In the genomic region with DNA sequence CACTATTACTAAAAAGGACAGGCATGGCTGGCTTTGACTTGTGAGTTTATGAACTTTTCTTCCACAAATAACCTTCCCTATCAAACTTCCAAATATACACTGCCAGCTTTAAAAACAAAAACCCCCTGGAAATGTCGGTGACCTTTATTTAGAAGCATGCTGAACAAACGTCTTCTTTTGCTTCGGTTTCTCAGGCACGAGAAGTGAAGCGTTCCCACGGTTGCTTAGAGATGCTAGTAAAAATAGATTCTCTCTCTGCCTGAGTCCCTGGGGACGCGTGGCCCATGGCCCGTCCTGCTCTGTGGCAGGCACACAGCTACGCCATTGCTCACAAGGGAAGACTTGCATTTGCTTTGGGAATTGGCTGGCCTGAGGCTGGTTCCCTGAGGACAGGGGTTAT, we compare ENCODE assay signal across 9 mouse cellular contexts. TPM values are rescaled to one million over a fixed set of nuclear protein-coding genes. Genes with fewer than 3 reads are reported as not detected.
DNase-seq lines count a peak whose midpoint lies in the region; ATAC-seq and TF ChIP-seq lines count a peak whose summit lies in the region.
"Had no signal": no experiment of that assay in that cellular context is flagged by ENCODE, and none has a peak within 500 bp of the region (broad histone marks: within the 10 kb centered on the region; RNA-seq: fewer than 3 reads in every experiment).

No protein-coding gene starts in this region.

- ATAC-seq in liver, postnatal 0 days, result 0 out of 2 replicates have a peak, but pooled peaks have one; percentile 14
- ATAC-seq in liver, embryonic 12.5 days, result no peak
- peak; percentile 24; the same call in 1 of the 2 replicates for ATAC-seq in hindbrain, embryonic 12.5 days (ENCODE audit: low FRiP score)
- no peak for ATAC-seq in erythroblast, adult 5-6 weeks (replicated peaks; ENCODE audit: low FRiP score, poor library complexity, severe bottlenecking)
- ATAC-seq: Patski had no signal

- no peaks in the 10 kb centered on the region for H3K27me3 ChIP-seq in liver, postnatal 0 days (ENCODE audit: insufficient read depth, low read length)
- H3K27me3 ChIP-seq in liver, embryonic 12.5 days (replicated peaks), result no peaks in the 10 kb centered on the region
- no peaks in the 10 kb centered on the region for H3K27me3 ChIP-seq in hindbrain, embryonic 12.5 days
- H3K27me3 ChIP-seq: Patski had no signal

- no peaks in the 10 kb centered on the region for H3K9me3 ChIP-seq in liver, postnatal 0 days (ENCODE audit: low read length)
- H3K9me3 ChIP-seq in liver, embryonic 12.5 days (replicated peaks), result no peaks in the 10 kb centered on the region
- no peaks in the 10 kb centered on the region for H3K9me3 ChIP-seq in hindbrain, embryonic 12.5 days (replicated peaks)

- 53% methylated on average over 10 of the region's 10 CpGs for WGBS in liver, postnatal 0 days (ENCODE audit: insufficient replicate concordance)
- WGBS in liver, embryonic 12.5 days (ENCODE audit: insufficient replicate concordance), result 78% methylated on average over 10 of the region's 10 CpGs
- 17% methylated on average over 10 of the region's 10 CpGs for WGBS in hindbrain, embryonic 12.5 days

- no peak for TF ChIP-seq CTCF in liver, postnatal 0 days (IDR thresholded peaks at IDR 0.05; ENCODE audit: low read depth)
- no peak for TF ChIP-seq CTCF in gastrocnemius, adult 2 months (IDR thresholded peaks at IDR 0.05)

- intact Hi-C loops in gastrocnemius, adult 2 months (cut with DNase I), result no loop called here

- no peak for DNase-seq in liver, postnatal 0 days
- peak; percentile 83 for DNase-seq in gastrocnemius, adult 2 months
- peak; percentile 29 for DNase-seq in lung, postnatal 14 days
- peak; percentile 51 to 71 for DNase-seq in spleen, postnatal 4 days (ENCODE audit: low spot score in 2 of 2)
- no peak for DNase-seq in ovary, postnatal 36 days (ENCODE audit: low spot score)

- H3K4me3 ChIP-seq in liver, postnatal 0 days (ENCODE audit: low read depth, low read length), result no peak overlapping the region
- no peak overlapping the region for H3K4me3 ChIP-seq in liver, embryonic 12.5 days
- H3K4me3 ChIP-seq in gastrocnemius, adult 2 months, result peak overlapping the region; percentile 39
- H3K4me3 ChIP-seq in hindbrain, embryonic 12.5 days, result no peak overlapping the region

- peak overlapping the region; percentile 5; the same call in 1 of the 2 replicates for H3K27ac ChIP-seq in liver, postnatal 0 days (ENCODE audit: low read depth)
- no peak overlapping the region for H3K27ac ChIP-seq in liver, embryonic 12.5 days
- H3K27ac ChIP-seq in gastrocnemius, adult 2 months, result peak overlapping the region; percentile 80
- peak overlapping the region; percentile 70 for H3K27ac ChIP-seq in hindbrain, embryonic 12.5 days

- no peak for TF ChIP-seq EP300 in liver, postnatal 0 days (IDR thresholded peaks at IDR 0.05; ENCODE audit: low read depth)

- H3K36me3 ChIP-seq in liver, postnatal 0 days (replicated peaks; ENCODE audit: insufficient read depth, low read length), result peaks cover 3% of the 10 kb centered on the region; the same call in 1 of the 2 replicates
- no peaks in the 10 kb centered on the region; the same call in 1 of the 2 replicates for H3K36me3 ChIP-seq in liver, embryonic 12.5 days
- no peaks in the 10 kb centered on the region for H3K36me3 ChIP-seq in hindbrain, embryonic 12.5 days

- peaks cover 4% of the 10 kb centered on the region for H3K4me1 ChIP-seq in liver, postnatal 0 days (ENCODE audit: insufficient read depth)
- H3K4me1 ChIP-seq in liver, embryonic 12.5 days, result peaks cover 15% of the 10 kb centered on the region; the same call in 1 of the 2 replicates
- peaks cover 36% of the 10 kb centered on the region for H3K4me1 ChIP-seq in hindbrain, embryonic 12.5 days

- H3K4me2 ChIP-seq in liver, postnatal 0 days (ENCODE audit: low read depth, low read length), result 0 out of 2 replicates have a peak overlapping the region, but pooled peaks have one; percentile 1
- H3K4me2 ChIP-seq in liver, embryonic 12.5 days, result no peak overlapping the region
- H3K4me2 ChIP-seq in hindbrain, embryonic 12.5 days (replicated peaks), result no peak overlapping the region

- H3K9ac ChIP-seq in liver, postnatal 0 days (replicated peaks), result no peak overlapping the region
- H3K9ac ChIP-seq in liver, embryonic 12.5 days, result no peak overlapping the region
- no peak overlapping the region for H3K9ac ChIP-seq in hindbrain, embryonic 12.5 days

RNA-seq across cellular contexts. Expression of a gene that starts 17.8 kb away (rescaled TPM):
- 12.5 and 13.8 TPM in 2 replicates for polyA plus RNA-seq in liver, postnatal 0 days (2015; fragmentation: Nextera tagmentation; extraction: Ambion mirVana)
- 9.5 and 11.1 TPM in 2 replicates for polyA plus RNA-seq in liver, embryonic 12.5 days (2016; fragmentation: Nextera tagmentation; extraction: Ambion mirVana)
- total RNA-seq in gastrocnemius, adult 2 months (2021), result under 1 TPM; 0.67 to 0.87 TPM
- polyA plus RNA-seq in hindbrain, embryonic 12.5 days (2016; fragmentation: Nextera tagmentation; extraction: Ambion mirVana), result 2.3 and 2.9 TPM in 2 replicates
- 40.0 and 42.4 TPM in 2 replicates for total RNA-seq in erythroblast, adult 5-6 weeks (2015; ENCODE audit: low replicate concordance)
- 35.7 and 41.1 TPM in 2 replicates for total RNA-seq in erythroblast, adult 5-6 weeks (2017; ENCODE audit: low replicate concordance)

RNA-seq across cellular contexts. Expression of a gene that starts 51.5 kb away (rescaled TPM):
- 157 and 162 TPM in 2 replicates for polyA plus RNA-seq in liver, postnatal 0 days (2015; fragmentation: Nextera tagmentation; extraction: Ambion mirVana)
- polyA plus RNA-seq in liver, embryonic 12.5 days (2016; fragmentation: Nextera tagmentation; extraction: Ambion mirVana), result 188 and 197 TPM in 2 replicates
- 10 to 100 TPM in 1 of 2 experiments, 1 to 10 TPM in 1; 9.4 to 11.5 TPM for total RNA-seq in gastrocnemius, adult 2 months (2021)
- polyA plus RNA-seq in hindbrain, embryonic 12.5 days (2016; fragmentation: Nextera tagmentation; extraction: Ambion mirVana), result 310 and 335 TPM in 2 replicates
- 170 and 173 TPM in 2 replicates for total RNA-seq in erythroblast, adult 5-6 weeks (2015; ENCODE audit: low replicate concordance)
- 68.9 and 74.2 TPM in 2 replicates for total RNA-seq in erythroblast, adult 5-6 weeks (2017; ENCODE audit: low replicate concordance)

RNA-seq across cellular contexts. Expression of a gene that starts 51.6 kb away (rescaled TPM):
- polyA plus RNA-seq in liver, postnatal 0 days (2015; fragmentation: Nextera tagmentation; extraction: Ambion mirVana), result 11.7 and 16.2 TPM in 2 replicates
- 12.5 and 15.6 TPM in 2 replicates for polyA plus RNA-seq in liver, embryonic 12.5 days (2016; fragmentation: Nextera tagmentation; extraction: Ambion mirVana)
- total RNA-seq in gastrocnemius, adult 2 months (2021), result 10 to 100 TPM in 1 of 2 experiments, 1 to 10 TPM in 1; 9.7 to 10.2 TPM
- polyA plus RNA-seq in hindbrain, embryonic 12.5 days (2016; fragmentation: Nextera tagmentation; extraction: Ambion mirVana), result 23.9 and 24.7 TPM in 2 replicates
- total RNA-seq in erythroblast, adult 5-6 weeks (2015; ENCODE audit: low replicate concordance), result 5.8 and 13.6 TPM in 2 replicates
- 14.4 and 46.6 TPM in 2 replicates for total RNA-seq in erythroblast, adult 5-6 weeks (2017; ENCODE audit: low replicate concordance)

Comparison
In these comparisons a context has a peak if more than half of its experiments do, and no peak if none do; other contexts are left out.
1. ATAC-seq: peak in liver, postnatal 0 days (single experiment) and hindbrain, embryonic 12.5 days (single experiment); none in liver, embryonic 12.5 days (single experiment) and erythroblast, adult 5-6 weeks (single experiment).
2. DNase-seq: peak in gastrocnemius, adult 2 months (single experiment), lung, postnatal 14 days (single experiment) and spleen, postnatal 4 days (2 of 2); none in liver, postnatal 0 days (single experiment) and ovary, postnatal 36 days (single experiment).